Mouse (Mus musculus): ENCODE results near the gene Tmem59l.

DNA sequence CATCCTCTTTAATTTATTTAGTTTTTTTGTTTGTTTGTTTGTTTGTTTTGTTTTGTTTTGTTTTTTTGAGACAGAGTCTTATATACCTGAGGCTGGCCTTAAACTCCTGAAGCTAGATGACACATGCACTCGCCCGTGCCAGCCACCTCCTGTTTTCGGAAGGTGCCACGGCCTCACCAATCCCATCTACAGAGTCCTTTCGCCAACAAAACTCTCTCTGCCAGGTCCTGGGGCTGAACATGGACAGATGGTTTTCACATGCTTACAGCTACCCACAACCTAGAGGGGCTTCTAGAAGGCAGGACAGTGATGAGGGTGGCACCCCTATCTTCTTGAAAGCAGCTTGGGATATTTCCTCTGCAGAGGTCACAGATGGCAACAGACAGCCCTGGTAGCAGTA lies 52.0 kb downstream of the Tmem59l start:
- TF ChIP-seq CTCF (IDR thresholded peaks at IDR 0.05; ENCODE audit: extremely low read depth, insufficient read length, insufficient replicate concordance, low read depth, low read length) (no peak), POLR2A (IDR thresholded peaks at IDR 0.05; ENCODE audit: low read depth, low read length) (no peak)
